Mouse (Mus musculus) olfactory bulb, adult 2 months (tissue): Measurements from ENCODE around the gene 2510002D24Rik. TPM values are rescaled to one million over a fixed set of nuclear protein-coding genes. Genes with fewer than 3 reads are reported as not detected.

Experiments used
- H3K27ac ChIP-seq: fragments of 200-500 bp; 2 replicates; pipeline ENCODE4 v1.5.1; 2012; ENCODE audit warnings: low read depth, low read length; ENCODE audit not compliant: insufficient read depth
- H3K4me1 ChIP-seq: fragments of 200-500 bp; 2 replicates; pipeline ENCODE4 v1.6.1; 2012; ENCODE audit warnings: low read length; ENCODE audit not compliant: control insufficient read depth, insufficient read depth
- H3K4me3 ChIP-seq: fragments of 200-500 bp; 2 replicates; pipeline ENCODE4 v1.5.1; 2012; ENCODE audit warnings: mild to moderate bottlenecking, low read depth, low read length, moderate library complexity; ENCODE audit not compliant: insufficient read depth
- CTCF ChIP-seq: fragments of 200-500 bp; IDR thresholded peaks from 2 replicates; pipeline ENCODE4 v1.5.1; 2012; ENCODE audit warnings: low read depth, mild to moderate bottlenecking, low read length, moderate library complexity; ENCODE audit not compliant: insufficient read depth
- POLR2A ChIP-seq: fragments of 200-500 bp; IDR thresholded peaks from 2 replicates; pipeline ENCODE4 v1.6.1; 2012; ENCODE audit warnings: mild to moderate bottlenecking, low read depth, low read length, moderate library complexity; ENCODE audit not compliant: insufficient read depth
- WGBS: fragments of 180-500 bp; shearing (Covaris S2); methylation state at CpG from one replicate; pipeline ENCODE4 v1.1.7; 2018; 5-methylcytosine and 5-hydroxymethylcytosine counted together
- polyA plus RNA-seq: library from polyadenylated mRNA; stranded (reverse); fragments of >200 nt; gene quantifications from 2 replicates; pipeline ENCODE4 v1.2.4, GENCODE M21; 2012; ENCODE audit warnings: low replicate concordance; ENCODE audit not compliant: missing spikeins, insufficient read depth, insufficient read length

2510002D24Rik gene
- not detected in 2 replicates for polyA plus RNA-seq

GRCm38 (mm10) chr16:18836468-18837208 lies at the start of gene 2510002D24Rik, which contains the start of gene Gm28539:
Gene 2510002D24Rik (plus strand): TSS chr16:18836578.
Gene Gm28539 (plus strand): TSS chr16:18836584.
- H3K27ac ChIP-seq: no peak within 1 kb of the TSS
- peak within 1 kb of the TSS; percentile 61 for H3K4me3 ChIP-seq
- no peaks in the 10 kb centered on the region for H3K4me1 ChIP-seq
- under 1% methylated on average over 46 of the region's 46 CpGs for WGBS
- TF ChIP-seq CTCF: no peak
- TF ChIP-seq POLR2A: peak; percentile 33; the same call in 1 of the 2 replicates

- WGBS: 91% methylated on average over 10 of the region's 10 CpGs
- TF ChIP-seq CTCF (no peak), POLR2A (no peak)
These were observed 49.7 kb upstream of the 2510002D24Rik start for GRCm38 (mm10) chr16:18786652-18787051.

GRCm38 (mm10) chr16:18788627-18789406 lies 47.6 kb upstream of the 2510002D24Rik start:
- H3K4me3 ChIP-seq: no peak overlapping the region
- H3K4me1 ChIP-seq: no peaks in the 10 kb centered on the region
- WGBS: 91% methylated on average over 10 of the region's 10 CpGs
- TF ChIP-seq CTCF: no peak
- TF ChIP-seq POLR2A: no peak
- no peak overlapping the region for H3K27ac ChIP-seq

More at GRCm38 (mm10) chr16:18786652-18787051, 49.7 kb upstream of the 2510002D24Rik start:
- H3K4me1 ChIP-seq: no peaks in the 10 kb centered on the region
- no peak overlapping the region for H3K27ac ChIP-seq
- no peak overlapping the region for H3K4me3 ChIP-seq

- H3K27ac ChIP-seq: 0 out of 2 replicates have a peak overlapping the region, but pooled peaks have one; percentile 26
- H3K4me3 ChIP-seq: no peak overlapping the region
- WGBS: 81% methylated on average over 11 of the region's 11 CpGs
- H3K4me1 ChIP-seq: no peaks in the 10 kb centered on the region
- no peak for TF ChIP-seq POLR2A
- no peak for TF ChIP-seq CTCF
These were observed 41.0 kb upstream of the 2510002D24Rik start for GRCm38 (mm10) chr16:18795223-18795899.

- H3K4me1 ChIP-seq: no peaks in the 10 kb centered on the region
- peak overlapping the region; percentile 38; the same call in 1 of the 2 replicates for H3K27ac ChIP-seq
- H3K4me3 ChIP-seq: no peak overlapping the region
- TF ChIP-seq POLR2A (no peak), CTCF (no peak)
- WGBS: 43% methylated on average over 7 of the region's 7 CpGs
These were observed 39.7 kb upstream of the 2510002D24Rik start for GRCm38 (mm10) chr16:18796645-18797044.

- Histone ChIP-seq H3K4me1 (no peaks in the 10 kb centered on the region), H3K27ac (no peak overlapping the region), H3K4me3 (no peak overlapping the region)
- no peak for TF ChIP-seq CTCF
- no peak for TF ChIP-seq POLR2A
- 85% methylated on average over 5 of the region's 5 CpGs for WGBS
These were observed 38.2 kb upstream of the 2510002D24Rik start for GRCm38 (mm10) chr16:18798151-18798550.

GRCm38 (mm10) chr16:18798841-18799240 lies 37.5 kb upstream of the 2510002D24Rik start:
- no peaks in the 10 kb centered on the region for H3K4me1 ChIP-seq
- TF ChIP-seq POLR2A: no peak
- TF ChIP-seq CTCF: 0 out of 2 replicates have a peak, but pooled peaks have one; percentile 23
- no peak overlapping the region for H3K27ac ChIP-seq
- H3K4me3 ChIP-seq: no peak overlapping the region
- WGBS: 42% methylated on average over 2 of the region's 2 CpGs

GRCm38 (mm10) chr16:18805746-18806145 lies 30.6 kb upstream of the 2510002D24Rik start:
- TF ChIP-seq POLR2A: no peak
- H3K4me3 ChIP-seq: no peak overlapping the region
- no peak overlapping the region for H3K27ac ChIP-seq
- no peaks in the 10 kb centered on the region for H3K4me1 ChIP-seq
- WGBS: 48% methylated on average over 2 of the region's 2 CpGs
